Comparison of ENCODE assay signal across 9 mouse cellular contexts in the genomic region with DNA sequence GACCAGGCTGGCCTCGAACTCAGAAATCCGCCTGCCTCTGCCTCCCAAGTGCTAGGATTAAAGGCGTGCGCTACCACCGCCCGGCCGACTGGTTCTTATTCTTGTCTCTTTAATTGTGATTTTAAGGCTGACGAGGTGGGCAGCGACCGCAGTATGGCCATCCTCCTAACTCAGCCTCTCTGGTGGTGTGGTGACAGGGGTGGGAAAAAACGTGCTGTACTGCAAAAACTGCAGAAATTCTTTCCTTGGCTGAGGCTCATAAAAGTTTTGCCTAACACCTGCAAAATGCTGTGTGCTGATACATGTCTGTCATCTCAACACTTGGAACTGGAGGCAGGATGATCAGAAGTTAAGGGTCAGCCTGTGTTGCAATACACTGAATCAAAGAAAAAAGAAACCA. TPM values are rescaled to one million over a fixed set of nuclear protein-coding genes. Genes with fewer than 3 reads are reported as not detected.
A peak's percentile ranks its signal among the peaks of the same experiment; 100 is the strongest.
DNase-seq lines count a peak whose midpoint lies in the region; ATAC-seq and TF ChIP-seq lines count a peak whose summit lies in the region.
"Had no signal": no experiment of that assay in that cellular context is flagged by ENCODE, and none has a peak within 500 bp of the region (broad histone marks: within the 10 kb centered on the region; RNA-seq: fewer than 3 reads in every experiment).

No protein-coding gene starts in this region.

- WGBS in heart, adult 2 months: 6% methylated on average over 11 of the region's 11 CpGs
- 15% methylated on average over 11 of the region's 11 CpGs for WGBS in forebrain, embryonic 10.5 days
- WGBS in liver, embryonic 11.5 days: 5% methylated on average over 11 of the region's 11 CpGs

- peak overlapping the region; percentile 85 for H3K4me2 ChIP-seq in liver, embryonic 11.5 days

- no peak for DNase-seq in heart, adult 2 months
- DNase-seq in heart, adult 18-20 months: no peak
- DNase-seq in 3T3-L1 (ENCODE audit: low read depth, low spot score): peak; percentile 40
- DNase-seq in forebrain, embryonic 10.5 days (ENCODE audit: extremely low spot score, low spot score): no peak
- no peak for DNase-seq in liver, embryonic 11.5 days (ENCODE audit: low spot score)
- no peak for DNase-seq in ovary, postnatal 10 days (ENCODE audit: low spot score)
- no peak for DNase-seq in urinary bladder, postnatal 36 days (ENCODE audit: low spot score in 2 of 2)
- no peak for DNase-seq in layer of hippocampus, adult 9-10 months (ENCODE audit: low spot score)

- peaks cover 5% of the 10 kb centered on the region for H3K79me2 ChIP-seq in heart, adult 2 months (replicated peaks; ENCODE audit: control insufficient read depth, insufficient read depth, low read length)

- TF ChIP-seq POLR2A in heart, adult 2 months (IDR thresholded peaks at IDR 0.05; ENCODE audit: insufficient read depth, low read depth, low read length): no peak

- peaks cover 5% of the 10 kb centered on the region for H3K4me1 ChIP-seq in heart, adult 2 months (ENCODE audit: control insufficient read depth, insufficient read depth, low read length)
- peaks cover 78% of the 10 kb centered on the region for H3K4me1 ChIP-seq in forebrain, embryonic 10.5 days
- peaks cover 16% of the 10 kb centered on the region for H3K4me1 ChIP-seq in liver, embryonic 11.5 days (replicated peaks; ENCODE audit: control insufficient read depth, insufficient read depth, low read length)

- H3K9me3 ChIP-seq in forebrain, embryonic 10.5 days: no peaks in the 10 kb centered on the region
- H3K9me3 ChIP-seq in liver, embryonic 11.5 days (ENCODE audit: control insufficient read depth, low read length): no peaks in the 10 kb centered on the region

- H3K27ac ChIP-seq in heart, adult 2 months: peak overlapping the region; percentile 97
- peak overlapping the region; percentile 88 for H3K27ac ChIP-seq in forebrain, embryonic 10.5 days
- peak overlapping the region; percentile 44 for H3K27ac ChIP-seq in liver, embryonic 11.5 days (ENCODE audit: low read depth, low read length)

- TF ChIP-seq EP300 in heart, adult 2 months (IDR thresholded peaks at IDR 0.05; ENCODE audit: insufficient read depth, low read depth, low read length): no peak

- no peaks in the 10 kb centered on the region for H3K27me3 ChIP-seq in heart, adult 2 months (ENCODE audit: control insufficient read depth, insufficient read depth, low read length)
- H3K27me3 ChIP-seq in forebrain, embryonic 10.5 days (ENCODE audit: poor library complexity, severe bottlenecking): peaks cover 10% of the 10 kb centered on the region
- peaks cover 2% of the 10 kb centered on the region; the same call in 1 of the 2 replicates for H3K27me3 ChIP-seq in liver, embryonic 11.5 days (replicated peaks; ENCODE audit: control insufficient read depth, insufficient read depth, low read length)
- H3K27me3 ChIP-seq: Patski had no signal

- no peak for ATAC-seq in liver, embryonic 11.5 days (replicated peaks; ENCODE audit: low FRiP score)
- ATAC-seq: Patski had no signal

- intact Hi-C loops in heart, adult 2 months (cut with DNase I): loop anchor here (10.0 kb wide), 1 partner anchor 151 kb away; the partner anchor contains the start of genes 2310011J03Rik, Pcsk4 and Reep6

- peaks cover 2% of the 10 kb centered on the region for H3K36me3 ChIP-seq in heart, adult 2 months (ENCODE audit: control insufficient read depth, insufficient read depth, low read length)
- peaks cover 48% of the 10 kb centered on the region for H3K36me3 ChIP-seq in forebrain, embryonic 10.5 days (replicated peaks)
- peaks cover 22% of the 10 kb centered on the region for H3K36me3 ChIP-seq in liver, embryonic 11.5 days (ENCODE audit: control insufficient read depth, insufficient read depth, low read length)

- no peak for TF ChIP-seq CTCF in heart, adult 2 months (IDR thresholded peaks at IDR 0.05)

- peak overlapping the region; percentile 63 for H3K4me3 ChIP-seq in heart, adult 2 months
- peak overlapping the region; percentile 66 for H3K4me3 ChIP-seq in forebrain, embryonic 10.5 days
- peak overlapping the region; percentile 65 for H3K4me3 ChIP-seq in liver, embryonic 11.5 days (ENCODE audit: low read depth, low read length)

- peak overlapping the region; percentile 69 for H3K9ac ChIP-seq in heart, adult 2 months (ENCODE audit: low read depth, low read length)
- peak overlapping the region; percentile 79 for H3K9ac ChIP-seq in liver, embryonic 11.5 days (ENCODE audit: low read depth, low read length)

RNA-seq across cellular contexts. Expression of gene 1600002K03Rik, which starts 0.6 kb away (rescaled TPM):
- total RNA-seq in heart, adult 2 months (2021): 1 to 10 TPM; 5.9 to 6.0 TPM
- polyA plus RNA-seq in heart, adult 2 months (2012; rRNA removed): 5.6 and 6.3 TPM in 2 replicates
- total RNA-seq in heart, adult 18-20 months (2021): 1 to 10 TPM; 4.2 to 5.7 TPM
- 9.8 and 10.7 TPM in 2 replicates for polyA plus RNA-seq in forebrain, embryonic 10.5 days (2016; fragmentation: Nextera tagmentation; extraction: Ambion mirVana)
- 21.8 and 27.4 TPM in 2 replicates for polyA plus RNA-seq in liver, embryonic 11.5 days (2014; fragmentation: Nextera tagmentation; extraction: Ambion mirVana)

RNA-seq across cellular contexts. Expression of gene Efna2, which starts 5.9 kb away (rescaled TPM):
- total RNA-seq in heart, adult 2 months (2021): 1 to 10 TPM in 1 of 2 experiments, under 1 TPM in 1; 0.86 to 1.1 TPM
- 1.2 and 1.7 TPM in 2 replicates for polyA plus RNA-seq in heart, adult 2 months (2012; rRNA removed)
- total RNA-seq in heart, adult 18-20 months (2021): 1 to 10 TPM in 1 of 2 experiments, under 1 TPM in 1; 0.98 to 1.3 TPM
- 23.2 and 24.2 TPM in 2 replicates for polyA plus RNA-seq in forebrain, embryonic 10.5 days (2016; fragmentation: Nextera tagmentation; extraction: Ambion mirVana)
- 9.4 and 10.7 TPM in 2 replicates for polyA plus RNA-seq in liver, embryonic 11.5 days (2014; fragmentation: Nextera tagmentation; extraction: Ambion mirVana)

RNA-seq across cellular contexts. Expression of gene Cirbp, which starts 7.6 kb away (rescaled TPM):
- 10 to 100 TPM; 34.2 to 43.2 TPM for total RNA-seq in heart, adult 2 months (2021)
- polyA plus RNA-seq in heart, adult 2 months (2012; rRNA removed): 62.5 and 85.8 TPM in 2 replicates
- total RNA-seq in heart, adult 18-20 months (2021): 10 to 100 TPM; 46.3 to 54.9 TPM
- polyA plus RNA-seq in forebrain, embryonic 10.5 days (2016; fragmentation: Nextera tagmentation; extraction: Ambion mirVana): 90.9 and 116 TPM in 2 replicates
- polyA plus RNA-seq in liver, embryonic 11.5 days (2014; fragmentation: Nextera tagmentation; extraction: Ambion mirVana): 22.5 and 25.1 TPM in 2 replicates

RNA-seq across cellular contexts. Expression of gene Midn, which starts 25.3 kb away (rescaled TPM):
- total RNA-seq in heart, adult 2 months (2021): 100 to 1,000 TPM in 1 of 2 experiments, 10 to 100 TPM in 1; 96.2 to 102 TPM
- 50.1 and 74.5 TPM in 2 replicates for polyA plus RNA-seq in heart, adult 2 months (2012; rRNA removed)
- 100 to 1,000 TPM; 117 to 125 TPM for total RNA-seq in heart, adult 18-20 months (2021)
- polyA plus RNA-seq in forebrain, embryonic 10.5 days (2016; fragmentation: Nextera tagmentation; extraction: Ambion mirVana): 19.1 and 19.8 TPM in 2 replicates
- 19.2 and 20.1 TPM in 2 replicates for polyA plus RNA-seq in liver, embryonic 11.5 days (2014; fragmentation: Nextera tagmentation; extraction: Ambion mirVana)

RNA-seq across cellular contexts. Expression of gene Cbarp, which starts 32.7 kb away (rescaled TPM):
- total RNA-seq in heart, adult 2 months (2021): 1 to 10 TPM; 3.9 to 4.9 TPM
- polyA plus RNA-seq in heart, adult 2 months (2012; rRNA removed): 3.0 and 4.3 TPM in 2 replicates
- total RNA-seq in heart, adult 18-20 months (2021): 1 to 10 TPM; 2.7 to 3.1 TPM
- 6.8 and 7.3 TPM in 2 replicates for polyA plus RNA-seq in forebrain, embryonic 10.5 days (2016; fragmentation: Nextera tagmentation; extraction: Ambion mirVana)
- 2.8 and 3.1 TPM in 2 replicates for polyA plus RNA-seq in liver, embryonic 11.5 days (2014; fragmentation: Nextera tagmentation; extraction: Ambion mirVana)

Comparison
In these comparisons a context has a peak if more than half of its experiments do, and no peak if none do; other contexts are left out.
1. H3K27ac ChIP-seq: peak in every context shown above with its lines; median percentile 97 in heart, adult 2 months; 88 in forebrain, embryonic 10.5 days; 44 in liver, embryonic 11.5 days.